Mouse (Mus musculus): Measurements from ENCODE around the gene Ube3a. TPM values are rescaled to one million over a fixed set of nuclear protein-coding genes. Genes with fewer than 3 reads are reported as not detected.
A peak's percentile ranks its signal among the peaks of the same experiment; 100 is the strongest.

Ube3a gene
- polyA plus RNA-seq, 1 experiment from 2014 or later, result 45.8 TPM

DNA sequence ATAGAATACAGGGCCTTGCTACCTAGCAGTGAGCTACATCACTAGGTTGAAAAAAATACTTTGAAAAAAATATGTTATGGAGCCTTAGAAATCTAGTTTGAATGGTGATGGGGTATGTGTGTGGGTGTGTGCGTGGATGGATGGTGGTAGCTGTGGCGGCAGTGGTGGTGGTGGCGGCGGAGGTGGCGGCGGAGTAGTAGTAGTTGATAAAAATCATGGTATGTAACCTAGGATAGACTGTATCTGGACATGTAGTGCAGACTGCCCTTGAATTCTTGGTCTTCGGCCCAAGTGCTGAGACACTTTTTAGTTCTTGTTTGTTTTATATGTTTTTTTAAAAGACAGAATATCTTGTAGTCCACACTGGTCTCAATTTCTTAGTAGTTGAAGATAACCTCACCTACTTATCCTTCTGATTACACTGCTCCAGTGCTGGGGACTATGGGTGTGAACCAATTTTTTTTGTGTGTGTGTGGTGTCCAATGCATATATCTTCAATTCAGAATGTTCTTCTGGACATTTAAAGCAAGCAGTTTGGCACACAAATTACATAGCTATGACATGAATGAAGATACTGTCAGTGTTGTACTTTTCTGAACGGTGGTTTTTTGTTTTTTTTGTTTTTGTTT, 6.3 kb downstream of the Ube3a start:
- Histone ChIP-seq H3K9me3 (replicated peaks; ENCODE audit: control insufficient read depth, low read length) (no peaks in the 10 kb centered on the region), H3K9ac (ENCODE audit: low read depth, low read length) (no peak overlapping the region), H3K4me2 (ENCODE audit: low read depth, low read length) (no peak overlapping the region), H3K27ac (ENCODE audit: low read length) (no peak overlapping the region), H3K36me3 (ENCODE audit: control insufficient read depth, insufficient read depth) (no peaks in the 10 kb centered on the region), H3K27me3 (ENCODE audit: control insufficient read depth, insufficient read depth, low read depth, low read length) (no peaks in the 10 kb centered on the region), H3K4me1 (ENCODE audit: control insufficient read depth, low read depth, low read length) (peaks cover 10% of the 10 kb centered on the region; the same call in 1 of the 2 replicates), H3K4me3 (ENCODE audit: low read depth, low read length) (no peak overlapping the region)
- 70% methylated on average over 8 of the region's 8 CpGs for WGBS (ENCODE audit: insufficient replicate concordance)
- ATAC-seq (ENCODE audit: low read depth), result peak; percentile 48; the same call in 1 of the 2 replicates

DNA sequence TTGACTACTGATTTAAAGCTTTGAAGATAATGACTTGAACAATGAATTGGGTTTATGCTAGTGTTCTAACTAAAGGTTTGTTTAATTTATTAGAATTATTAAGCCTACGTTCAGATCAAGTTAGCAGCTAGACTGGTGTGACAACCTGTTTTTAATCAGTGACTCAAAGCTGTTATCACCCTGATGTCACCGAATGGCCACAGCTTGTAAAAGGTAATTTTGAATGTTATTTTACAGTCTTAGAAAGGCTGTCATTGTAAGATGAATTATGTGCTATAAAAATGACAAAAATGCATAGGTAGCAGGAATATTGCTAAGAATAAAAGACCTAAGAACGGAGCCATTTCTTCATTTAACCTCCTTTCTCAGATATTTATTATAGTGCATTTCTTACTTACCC, 14.7 kb downstream of the Ube3a start:
- no peak overlapping the region for H3K4me2 ChIP-seq (ENCODE audit: low read depth, low read length)
- H3K36me3 ChIP-seq (ENCODE audit: control insufficient read depth, insufficient read depth), result peaks cover 4% of the 10 kb centered on the region; the same call in 1 of the 2 replicates
- H3K9ac ChIP-seq (ENCODE audit: low read depth, low read length), result no peak overlapping the region
- H3K4me3 ChIP-seq (ENCODE audit: low read depth, low read length), result no peak overlapping the region
- ATAC-seq (ENCODE audit: low read depth), result no peak
- H3K27ac ChIP-seq (ENCODE audit: low read length), result no peak overlapping the region
- WGBS (ENCODE audit: insufficient replicate concordance), result 65% methylated on average over 3 of the region's 3 CpGs
- no peaks in the 10 kb centered on the region for H3K9me3 ChIP-seq (replicated peaks; ENCODE audit: control insufficient read depth, low read length)
- no peaks in the 10 kb centered on the region for H3K4me1 ChIP-seq (ENCODE audit: control insufficient read depth, low read depth, low read length)
- no peaks in the 10 kb centered on the region for H3K27me3 ChIP-seq (ENCODE audit: control insufficient read depth, insufficient read depth, low read depth, low read length)

GRCm38 (mm10) chr7:59245541-59245940, 17.0 kb downstream of the Ube3a start:
- H3K4me1 ChIP-seq (ENCODE audit: control insufficient read depth, low read depth, low read length), result no peaks in the 10 kb centered on the region
- H3K9ac ChIP-seq (ENCODE audit: low read depth, low read length), result no peak overlapping the region
- H3K36me3 ChIP-seq (ENCODE audit: control insufficient read depth, insufficient read depth), result peaks cover 4% of the 10 kb centered on the region; the same call in 1 of the 2 replicates
- no peak overlapping the region for H3K4me3 ChIP-seq (ENCODE audit: low read depth, low read length)
- no peak overlapping the region for H3K27ac ChIP-seq (ENCODE audit: low read length)
- no peak overlapping the region for H3K4me2 ChIP-seq (ENCODE audit: low read depth, low read length)
- ATAC-seq (ENCODE audit: low read depth), result no peak
- no peaks in the 10 kb centered on the region for H3K9me3 ChIP-seq (replicated peaks; ENCODE audit: control insufficient read depth, low read length)
- no peaks in the 10 kb centered on the region for H3K27me3 ChIP-seq (ENCODE audit: control insufficient read depth, insufficient read depth, low read depth, low read length)
- WGBS (ENCODE audit: insufficient replicate concordance), result 84% methylated on average over 2 of the region's 2 CpGs

GRCm38 (mm10) chr7:59253373-59253772, 24.8 kb downstream of the Ube3a start:
- Histone ChIP-seq H3K4me2 (ENCODE audit: low read depth, low read length) (no peak overlapping the region), H3K9ac (ENCODE audit: low read depth, low read length) (no peak overlapping the region), H3K27ac (ENCODE audit: low read length) (no peak overlapping the region), H3K27me3 (ENCODE audit: control insufficient read depth, insufficient read depth, low read depth, low read length) (no peaks in the 10 kb centered on the region), H3K4me1 (ENCODE audit: control insufficient read depth, low read depth, low read length) (no peaks in the 10 kb centered on the region), H3K9me3 (replicated peaks; ENCODE audit: control insufficient read depth, low read length) (no peaks in the 10 kb centered on the region), H3K4me3 (ENCODE audit: low read depth, low read length) (no peak overlapping the region), H3K36me3 (ENCODE audit: control insufficient read depth, insufficient read depth) (peaks cover 3% of the 10 kb centered on the region)
- no peak for ATAC-seq (ENCODE audit: low read depth)
- 79% methylated on average over 2 of the region's 2 CpGs for WGBS (ENCODE audit: insufficient replicate concordance)

DNA sequence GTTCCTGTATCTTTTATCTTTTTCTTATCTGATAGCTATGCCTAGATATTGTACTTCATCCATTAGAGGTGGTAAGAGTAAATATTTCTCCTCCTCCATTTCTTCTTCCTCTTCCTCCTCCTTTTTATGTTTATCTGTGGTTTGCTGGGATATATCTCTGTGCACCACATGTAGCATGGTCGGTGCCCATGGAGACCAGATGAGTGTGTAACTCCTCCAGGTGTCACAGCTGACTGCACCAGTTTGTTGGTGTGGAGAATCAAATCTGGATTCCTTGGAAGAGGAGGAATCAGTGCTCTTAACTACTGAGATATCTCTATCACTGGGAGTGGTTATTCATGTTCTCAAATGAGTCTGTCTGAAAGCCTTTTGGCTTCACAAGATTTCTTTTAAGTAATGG, 37.0 kb downstream of the Ube3a start:
- no peaks in the 10 kb centered on the region for H3K36me3 ChIP-seq (ENCODE audit: control insufficient read depth, insufficient read depth)
- WGBS (ENCODE audit: insufficient replicate concordance), result 25% methylated on average over 1 of the region's 1 CpGs
- H3K9ac ChIP-seq (ENCODE audit: low read depth, low read length), result no peak overlapping the region
- H3K4me1 ChIP-seq (ENCODE audit: control insufficient read depth, low read depth, low read length), result no peaks in the 10 kb centered on the region
- ATAC-seq (ENCODE audit: low read depth), result no peak
- H3K27ac ChIP-seq (ENCODE audit: low read length), result no peak overlapping the region
- no peaks in the 10 kb centered on the region for H3K27me3 ChIP-seq (ENCODE audit: control insufficient read depth, insufficient read depth, low read depth, low read length)
- no peak overlapping the region for H3K4me3 ChIP-seq (ENCODE audit: low read depth, low read length)
- no peak overlapping the region for H3K4me2 ChIP-seq (ENCODE audit: low read depth, low read length)
- no peaks in the 10 kb centered on the region for H3K9me3 ChIP-seq (replicated peaks; ENCODE audit: control insufficient read depth, low read length)

- Histone ChIP-seq H3K4me2 (ENCODE audit: low read depth, low read length) (no peak overlapping the region), H3K4me3 (ENCODE audit: low read depth, low read length) (no peak overlapping the region), H3K27ac (ENCODE audit: low read length) (no peak overlapping the region), H3K36me3 (ENCODE audit: control insufficient read depth, insufficient read depth) (peaks cover 9% of the 10 kb centered on the region), H3K27me3 (ENCODE audit: control insufficient read depth, insufficient read depth, low read depth, low read length) (no peaks in the 10 kb centered on the region), H3K4me1 (ENCODE audit: control insufficient read depth, low read depth, low read length) (no peaks in the 10 kb centered on the region), H3K9ac (ENCODE audit: low read depth, low read length) (no peak overlapping the region), H3K9me3 (replicated peaks; ENCODE audit: control insufficient read depth, low read length) (no peaks in the 10 kb centered on the region)
- WGBS (ENCODE audit: insufficient replicate concordance), result 70% methylated on average over 4 of the region's 4 CpGs
- ATAC-seq (ENCODE audit: low read depth), result no peak
Measured at GRCm38 (mm10) chr7:59271775-59272174, 43.2 kb downstream of the Ube3a start.

- H3K4me3 ChIP-seq (ENCODE audit: low read depth, low read length), result no peak overlapping the region
- no peak overlapping the region for H3K4me2 ChIP-seq (ENCODE audit: low read depth, low read length)
- no peaks in the 10 kb centered on the region for H3K4me1 ChIP-seq (ENCODE audit: control insufficient read depth, low read depth, low read length)
- no peaks in the 10 kb centered on the region for H3K9me3 ChIP-seq (replicated peaks; ENCODE audit: control insufficient read depth, low read length)
- H3K36me3 ChIP-seq (ENCODE audit: control insufficient read depth, insufficient read depth), result no peaks in the 10 kb centered on the region
- no peak overlapping the region for H3K27ac ChIP-seq (ENCODE audit: low read length)
- no peaks in the 10 kb centered on the region for H3K27me3 ChIP-seq (ENCODE audit: control insufficient read depth, insufficient read depth, low read depth, low read length)
- no peak for ATAC-seq (ENCODE audit: low read depth)
- WGBS (ENCODE audit: insufficient replicate concordance), result 73% methylated on average over 1 of the region's 1 CpGs
- no peak overlapping the region for H3K9ac ChIP-seq (ENCODE audit: low read depth, low read length)
Measured at GRCm38 (mm10) chr7:59312576-59312975, 84.0 kb downstream of the Ube3a start.

GRCm38 (mm10) chr7:59322759-59323158, 94.2 kb downstream of the Ube3a start:
- no peak overlapping the region for H3K4me3 ChIP-seq (ENCODE audit: low read depth, low read length)
- no peaks in the 10 kb centered on the region for H3K9me3 ChIP-seq (replicated peaks; ENCODE audit: control insufficient read depth, low read length)
- no peak overlapping the region for H3K27ac ChIP-seq (ENCODE audit: low read length)
- no peaks in the 10 kb centered on the region for H3K36me3 ChIP-seq (ENCODE audit: control insufficient read depth, insufficient read depth)
- ATAC-seq (ENCODE audit: low read depth), result no peak
- H3K9ac ChIP-seq (ENCODE audit: low read depth, low read length), result no peak overlapping the region
- no peaks in the 10 kb centered on the region for H3K4me1 ChIP-seq (ENCODE audit: control insufficient read depth, low read depth, low read length)
- WGBS (ENCODE audit: insufficient replicate concordance), result 68% methylated on average over 1 of the region's 1 CpGs
- no peaks in the 10 kb centered on the region for H3K27me3 ChIP-seq (ENCODE audit: control insufficient read depth, insufficient read depth, low read depth, low read length)
- no peak overlapping the region for H3K4me2 ChIP-seq (ENCODE audit: low read depth, low read length)

Data from liver, embryonic 16.5 days (tissue).